Mouse (Mus musculus) heart, embryonic 13.5 days (tissue): Measurements from ENCODE around the gene Zbtb9. TPM values are rescaled to one million over a fixed set of nuclear protein-coding genes. Genes with fewer than 3 reads are reported as not detected.

Experiments used
- ATAC-seq: fragments of 200-750 bp; cut with Nextera tagmentation; 2 replicates; pipeline ENCODE4 v1.8.0; 2017; ENCODE audit warnings: moderate TSS enrichment; ENCODE audit not compliant: insufficient number of reproducible peaks, low FRiP score, low TSS enrichment; ENCODE audit errors: extremely low read depth
- H3K27ac ChIP-seq: fragments of 300-500 bp; sonication (generic); replicated peaks from 2 replicates; pipeline ENCODE4 v1.5.1; 2015; ENCODE audit warnings: moderate library complexity, mild to moderate bottlenecking, inconsistent platforms
- H3K27me3 ChIP-seq: fragments of 300-500 bp; sonication (generic); replicated peaks from 2 replicates; pipeline ENCODE4 v1.6.1; 2015; ENCODE audit warnings: mild to moderate bottlenecking, inconsistent platforms
- H3K36me3 ChIP-seq: fragments of 300-500 bp; sonication (generic); 2 replicates; pipeline ENCODE4 v1.6.1; 2015; ENCODE audit warnings: mild to moderate bottlenecking, inconsistent platforms
- H3K4me1 ChIP-seq: fragments of 300-500 bp; sonication (generic); 2 replicates; pipeline ENCODE4 v1.6.1; 2015; ENCODE audit warnings: inconsistent platforms
- H3K4me2 ChIP-seq: fragments of 300-500 bp; sonication (generic); 2 replicates; pipeline ENCODE4 v1.6.1; 2015; ENCODE audit warnings: inconsistent platforms, mild to moderate bottlenecking, moderate library complexity
- H3K4me3 ChIP-seq: fragments of 300-500 bp; sonication (generic); 2 replicates; pipeline ENCODE4 v1.5.1; 2015; ENCODE audit warnings: moderate library complexity, mild to moderate bottlenecking, inconsistent platforms
- H3K9ac ChIP-seq: fragments of 300-500 bp; sonication (generic); 2 replicates; pipeline ENCODE4 v1.6.1; 2015; ENCODE audit warnings: inconsistent platforms, mild to moderate bottlenecking, moderate library complexity
- H3K9me3 ChIP-seq: fragments of 300-500 bp; sonication (generic); 2 replicates; pipeline ENCODE4 v1.6.1; 2016; ENCODE audit warnings: inconsistent platforms
- WGBS: fragments of 180-500 bp; shearing (Covaris S2); methylation state at CpG from one replicate; pipeline ENCODE4 v1.1.7; 2015; ENCODE audit warnings: mixed read lengths; 5-methylcytosine and 5-hydroxymethylcytosine counted together
- polyA plus RNA-seq: library from polyadenylated mRNA; unstranded; fragments of >200 nt; fragmentation: Nextera tagmentation; extraction: Ambion mirVana; gene quantifications from 2 replicates; pipeline ENCODE4 v1.2.1, GENCODE M21; 2015

Gene Zbtb9
- polyA plus RNA-seq, 1 experiment from 2014 or later: 9.1 TPM

DNA sequence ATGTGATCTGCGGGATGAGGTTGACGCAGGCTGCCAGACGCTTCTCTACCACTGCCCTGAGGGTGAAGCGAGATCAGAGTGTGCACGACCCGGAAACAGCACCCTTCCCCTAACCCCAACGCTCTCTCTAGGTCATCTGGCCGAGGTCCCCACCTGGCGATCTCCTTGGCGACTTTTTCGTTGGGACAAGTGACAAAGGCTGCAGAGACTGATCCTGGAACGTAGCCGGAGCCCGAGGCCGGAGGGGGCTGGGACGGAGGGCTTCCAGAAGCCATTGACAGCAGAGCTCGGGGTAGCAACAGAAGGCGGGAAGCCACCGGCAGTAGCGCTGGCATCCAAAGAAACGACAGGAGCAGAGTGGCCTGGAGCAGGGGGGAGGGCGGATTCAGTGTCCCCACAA is 34.2 kb upstream of the Zbtb9 start:
- Histone ChIP-seq H3K4me3 (peak overlapping the region; percentile 73), H3K4me2 (peak overlapping the region; percentile 99), H3K9ac (peak overlapping the region; percentile 93), H3K27ac (peak overlapping the region; percentile 88), H3K4me1 (peaks cover 52% of the 10 kb centered on the region), H3K36me3 (peaks cover 37% of the 10 kb centered on the region), H3K27me3 (no peaks in the 10 kb centered on the region), H3K9me3 (no peaks in the 10 kb centered on the region)
- no peak for ATAC-seq
- WGBS: under 1% methylated on average over 22 of the region's 22 CpGs

DNA sequence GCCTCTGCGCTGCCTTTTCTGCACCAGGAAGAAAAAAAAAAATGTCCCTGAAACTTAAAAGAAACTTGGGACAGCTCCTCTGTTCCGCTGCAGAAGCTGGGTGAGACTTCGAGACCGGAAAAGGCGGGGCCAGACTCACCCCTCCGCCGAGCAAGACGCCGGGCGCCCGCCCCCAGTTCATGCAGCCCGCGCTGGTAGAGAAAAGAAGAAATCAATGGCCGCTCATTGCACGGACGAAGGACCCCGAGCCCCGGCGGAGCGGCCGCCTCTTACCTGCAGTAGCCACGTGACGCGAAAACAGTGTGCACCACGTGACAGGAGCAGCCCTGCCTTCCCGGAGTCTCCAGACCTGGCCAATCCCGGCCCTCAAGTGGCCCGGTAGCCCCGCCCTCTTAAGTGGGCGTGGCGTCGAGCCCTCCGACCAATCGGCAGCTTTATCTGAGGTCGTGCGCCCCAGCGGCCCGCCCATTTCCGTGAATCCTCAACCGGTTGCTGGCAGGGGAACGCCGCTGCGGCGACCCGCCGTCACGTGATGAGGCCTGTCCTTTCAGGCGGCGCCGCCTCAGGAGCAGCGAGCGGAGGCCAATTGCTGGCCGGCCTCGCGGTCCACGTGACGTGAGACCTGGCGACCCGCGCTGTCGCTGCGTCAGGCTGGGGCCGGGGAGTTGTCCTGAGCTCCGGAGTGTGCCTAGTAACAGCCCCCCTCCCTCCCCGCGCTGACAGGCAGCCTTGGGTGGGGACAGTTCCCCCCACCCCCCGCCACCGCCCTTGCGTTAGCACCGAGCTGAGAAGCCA is 33.6 kb upstream of the Zbtb9 start, which contains the start of gene Cuta:
Gene Cuta, minus strand, starts transcription at position 392 of the 795 bp plus-strand sequence.
- Histone ChIP-seq H3K4me2 (peak within 1 kb of the TSS; percentile 99), H3K9ac (peak within 1 kb of the TSS; percentile 93), H3K27me3 (no peaks in the 10 kb centered on the region), H3K4me3 (peak within 1 kb of the TSS; percentile 73), H3K4me1 (peaks cover 46% of the 10 kb centered on the region), H3K36me3 (peaks cover 33% of the 10 kb centered on the region), H3K9me3 (no peaks in the 10 kb centered on the region), H3K27ac (peak within 1 kb of the TSS; percentile 98)
- under 1% methylated on average over 70 of the region's 70 CpGs for WGBS
- peak; percentile 90 for ATAC-seq

DNA sequence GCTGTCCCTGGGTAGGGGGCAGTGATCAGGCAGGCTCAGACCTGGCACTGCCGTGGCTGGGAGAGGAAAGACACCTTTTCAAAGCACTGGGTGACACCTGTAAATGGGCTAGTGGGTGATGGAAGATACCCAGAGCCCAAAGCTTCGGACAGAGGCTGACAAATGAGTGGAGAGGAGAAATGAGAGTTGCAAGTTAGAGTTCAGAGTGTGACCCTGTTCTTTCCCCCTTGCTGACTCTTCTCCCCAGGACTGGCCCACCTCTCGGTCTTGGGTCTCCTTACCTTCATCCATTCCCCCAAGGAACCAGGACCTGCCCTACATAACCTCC is 33.0 kb upstream of the Zbtb9 start:
- Histone ChIP-seq H3K27ac (peak overlapping the region; percentile 98), H3K4me2 (peak overlapping the region; percentile 99), H3K4me1 (peaks cover 43% of the 10 kb centered on the region), H3K9ac (peak overlapping the region; percentile 88), H3K4me3 (peak overlapping the region; percentile 73), H3K36me3 (peaks cover 27% of the 10 kb centered on the region), H3K27me3 (0 out of 2 replicates have a peak, but pooled peaks cover under 1% of the 10 kb centered on the region), H3K9me3 (no peaks in the 10 kb centered on the region)
- 2% methylated on average over 3 of the region's 3 CpGs for WGBS
- ATAC-seq: no peak

DNA sequence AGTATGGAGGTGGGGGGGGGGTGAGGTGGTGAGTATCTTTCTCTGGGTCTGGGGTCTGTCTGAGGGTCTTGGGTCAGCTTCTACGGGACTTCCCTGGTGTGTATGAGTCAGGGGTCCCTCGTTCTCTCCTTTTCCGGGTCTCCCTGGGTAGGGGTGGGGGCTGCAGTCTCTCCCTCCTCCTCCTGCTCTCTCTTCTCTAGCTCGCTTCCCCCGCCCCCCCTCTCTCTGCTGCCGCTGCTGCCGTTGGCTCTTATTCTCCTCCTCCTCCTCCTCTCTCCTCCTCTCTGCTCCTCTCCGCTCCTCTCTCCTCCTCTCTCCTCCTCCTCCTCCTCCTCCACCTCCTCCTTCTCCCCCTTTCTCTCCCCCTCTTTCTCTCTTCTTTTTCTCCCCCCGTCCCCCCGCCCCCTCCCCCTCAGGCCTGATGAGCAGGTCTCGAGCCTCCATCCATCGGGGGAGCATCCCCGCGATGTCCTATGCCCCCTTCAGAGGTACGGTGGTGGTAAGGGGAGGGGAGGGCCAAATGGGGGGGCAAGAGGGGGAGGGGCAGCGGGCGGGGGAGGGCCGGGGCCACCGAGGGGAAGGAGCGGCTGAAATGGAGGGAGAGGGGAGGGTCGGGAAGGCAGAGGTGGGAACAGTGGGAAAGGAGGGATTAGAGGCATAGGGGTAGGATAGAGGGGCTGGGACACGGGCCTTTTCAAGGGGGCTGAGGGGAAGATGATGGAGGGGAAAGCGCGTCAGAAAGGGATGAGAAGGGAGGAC is 31.8 kb upstream of the Zbtb9 start, which contains the start of gene Syngap1:
Gene Syngap1, plus strand, starts transcription at position 223 of the 759 bp plus-strand sequence.
- peak within 1 kb of the TSS; percentile 99 for H3K4me2 ChIP-seq
- peak within 1 kb of the TSS; percentile 88 for H3K9ac ChIP-seq
- no peak for ATAC-seq
- no peaks in the 10 kb centered on the region for H3K9me3 ChIP-seq
- peaks cover 51% of the 10 kb centered on the region for H3K4me1 ChIP-seq
- H3K27ac ChIP-seq: peak within 1 kb of the TSS; percentile 98
- peaks cover 14% of the 10 kb centered on the region for H3K36me3 ChIP-seq
- peak within 1 kb of the TSS; percentile 73 for H3K4me3 ChIP-seq
- H3K27me3 ChIP-seq: 0 out of 2 replicates have a peak, but pooled peaks cover 3% of the 10 kb centered on the region
- 3% methylated on average over 19 of the region's 24 CpGs for WGBS

DNA sequence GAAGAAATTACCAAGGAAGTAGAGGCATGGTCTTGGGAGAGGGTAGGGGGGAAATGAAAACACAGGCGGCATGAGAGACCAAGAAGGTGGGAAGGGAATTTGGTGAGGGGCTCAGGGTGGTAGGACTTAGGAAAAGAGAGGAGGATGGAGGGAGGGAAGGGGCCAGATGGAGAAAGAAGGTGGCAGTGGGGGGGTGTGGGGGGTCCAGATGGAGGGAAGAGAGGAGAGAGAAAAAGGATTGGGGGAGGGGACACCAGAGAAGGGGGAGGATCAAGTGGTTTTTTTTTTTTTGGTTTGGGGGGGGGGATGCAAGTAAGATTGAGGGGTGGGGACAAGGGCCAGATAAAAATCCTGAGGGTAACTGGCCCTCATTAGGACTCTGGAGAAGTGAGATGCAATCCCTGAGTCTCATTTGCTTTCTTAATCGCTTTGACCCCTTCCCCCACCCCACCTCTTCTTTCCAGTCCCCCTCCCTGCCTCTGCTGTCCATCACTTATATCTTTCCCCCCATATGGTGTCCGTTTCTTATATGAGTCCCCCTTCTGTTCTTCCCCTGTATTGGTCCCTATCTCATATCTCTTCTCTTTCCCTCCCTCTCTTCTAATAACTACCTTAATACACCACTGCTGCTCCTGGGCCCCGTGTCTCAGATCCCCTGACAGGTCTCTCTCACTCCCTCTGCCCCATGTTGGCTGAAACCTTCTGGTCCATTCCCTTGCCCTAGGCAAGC is 31.0 kb upstream of the Zbtb9 start:
- no peak for ATAC-seq
- WGBS: 25% methylated on average over 4 of the region's 4 CpGs

DNA sequence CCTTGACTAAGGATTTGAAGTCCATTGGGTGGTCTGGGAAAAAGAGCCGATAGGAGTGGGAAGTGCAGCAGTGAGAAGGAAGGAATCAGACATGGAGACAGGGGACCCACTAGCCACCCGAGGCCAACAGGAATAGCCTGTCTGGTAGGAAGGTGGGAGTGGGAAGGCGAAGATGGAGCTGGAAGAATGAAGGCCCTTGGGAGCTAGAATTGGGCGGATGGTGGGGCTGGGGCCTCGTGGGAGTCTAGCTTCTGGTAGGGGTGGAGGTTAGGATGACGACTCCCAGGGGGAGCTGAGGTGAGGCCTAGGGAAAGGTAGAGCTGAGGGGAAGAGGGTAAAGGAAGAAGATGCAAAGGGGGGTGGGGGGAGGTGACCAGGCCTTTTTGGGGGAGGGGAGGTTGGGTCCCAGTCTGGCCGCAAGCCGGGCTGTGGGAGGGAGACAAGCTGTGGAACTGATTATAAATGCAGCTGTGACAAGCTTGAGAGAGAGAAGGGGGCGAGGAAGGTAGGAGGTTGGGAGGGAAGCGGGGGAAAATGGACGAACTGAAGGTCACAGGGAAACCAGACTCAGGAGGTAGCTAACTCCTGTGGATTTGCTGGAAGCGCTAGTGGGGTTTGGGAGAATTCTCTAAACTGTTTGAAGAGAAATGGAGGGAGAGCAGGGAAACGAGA is 27.0 kb upstream of the Zbtb9 start:
- H3K4me2 ChIP-seq: peak overlapping the region; percentile 72
- 28% methylated on average over 13 of the region's 13 CpGs for WGBS
- no peaks in the 10 kb centered on the region for H3K9me3 ChIP-seq
- no peak for ATAC-seq
- H3K36me3 ChIP-seq: no peaks in the 10 kb centered on the region
- H3K27me3 ChIP-seq: 0 out of 2 replicates have a peak, but pooled peaks cover 3% of the 10 kb centered on the region
- H3K9ac ChIP-seq: peak overlapping the region; percentile 84
- peak overlapping the region; percentile 51 for H3K4me3 ChIP-seq
- H3K27ac ChIP-seq: peak overlapping the region; percentile 82
- peaks cover 62% of the 10 kb centered on the region for H3K4me1 ChIP-seq

More for the DNA sequence above, 31.0 kb upstream of the Zbtb9 start:
- Histone ChIP-seq H3K4me2 (peak overlapping the region; percentile 99), H3K27ac (peak overlapping the region; percentile 98; the same call in 1 of the 2 replicates), H3K4me1 (peaks cover 58% of the 10 kb centered on the region), H3K9ac (peak overlapping the region; percentile 87), H3K36me3 (peaks cover 6% of the 10 kb centered on the region), H3K9me3 (no peaks in the 10 kb centered on the region), H3K27me3 (0 out of 2 replicates have a peak, but pooled peaks cover 3% of the 10 kb centered on the region), H3K4me3 (peak overlapping the region; percentile 56)

DNA sequence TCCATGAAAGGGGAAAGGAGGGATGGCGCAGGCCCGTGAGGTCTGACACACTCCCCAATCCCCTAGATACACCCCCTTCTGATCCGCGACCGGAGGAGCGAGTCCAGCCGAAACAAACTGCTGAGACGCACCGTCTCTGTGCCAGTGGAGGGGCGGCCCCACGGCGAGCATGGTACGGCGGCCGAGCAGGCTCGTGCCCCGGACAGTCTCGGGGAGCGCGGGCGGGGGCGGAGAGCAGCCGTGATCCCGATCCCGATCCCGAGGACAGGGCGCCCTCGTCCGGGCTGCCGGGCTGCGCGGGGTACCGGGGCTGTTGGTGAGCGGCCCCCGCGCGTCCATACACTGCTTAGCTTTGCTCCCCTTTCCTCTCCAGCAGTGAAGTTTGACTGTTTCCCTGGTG is 26.4 kb upstream of the Zbtb9 start:
- H3K4me1 ChIP-seq: peaks cover 64% of the 10 kb centered on the region
- no peaks in the 10 kb centered on the region for H3K9me3 ChIP-seq
- WGBS: 1% methylated on average over 36 of the region's 37 CpGs
- 0 out of 2 replicates have a peak, but pooled peaks cover 3% of the 10 kb centered on the region for H3K27me3 ChIP-seq
- peak overlapping the region; percentile 82 for H3K27ac ChIP-seq
- no peaks in the 10 kb centered on the region for H3K36me3 ChIP-seq
- H3K4me2 ChIP-seq: peak overlapping the region; percentile 72
- 0 out of 2 replicates have a peak, but pooled peaks have one; percentile 14 for ATAC-seq
- H3K4me3 ChIP-seq: peak overlapping the region; percentile 51
- peak overlapping the region; percentile 84 for H3K9ac ChIP-seq

DNA sequence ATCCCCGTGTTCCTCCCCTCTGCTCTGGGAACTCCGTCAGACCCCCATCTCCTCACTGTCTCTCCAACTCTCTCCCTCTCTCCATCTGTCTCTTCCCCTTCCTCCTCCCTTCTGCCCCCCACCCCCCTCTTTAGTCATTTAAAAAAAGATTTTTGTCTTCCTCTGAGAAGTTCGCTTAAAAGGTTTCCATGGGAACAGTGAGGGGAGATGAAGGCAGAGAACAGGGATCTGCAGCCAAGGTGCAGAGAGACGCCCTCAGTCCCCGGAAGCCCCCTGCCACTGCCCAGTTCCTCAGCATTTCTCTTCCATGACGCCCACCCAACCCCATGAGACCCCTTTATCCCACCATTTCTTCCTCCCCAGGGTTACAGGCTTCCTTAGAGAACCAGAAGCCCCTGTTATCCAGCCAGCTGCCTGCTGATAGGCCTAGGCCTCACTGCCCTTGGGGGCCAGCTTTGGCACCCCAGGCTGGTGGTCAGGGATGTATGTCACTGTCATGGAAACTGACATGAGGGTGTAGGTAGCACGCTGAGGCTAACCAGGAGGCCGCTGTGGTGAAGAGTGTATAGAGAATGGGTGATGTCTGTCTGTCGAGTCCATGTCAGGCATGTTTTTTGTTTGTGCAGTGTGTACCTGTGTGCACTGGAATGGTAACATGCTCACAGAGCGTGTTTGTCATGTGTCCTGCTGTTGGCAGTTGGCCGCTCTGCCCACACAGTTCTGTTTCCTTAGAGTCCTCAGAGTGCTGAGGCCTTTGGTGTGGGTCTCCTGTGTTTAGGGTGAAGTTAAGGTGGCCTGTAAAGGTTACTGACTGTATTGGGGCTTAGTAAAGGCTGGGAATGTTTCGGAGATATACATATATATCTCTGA is 25.5 kb upstream of the Zbtb9 start:
- peaks cover 64% of the 10 kb centered on the region for H3K4me1 ChIP-seq

DNA sequence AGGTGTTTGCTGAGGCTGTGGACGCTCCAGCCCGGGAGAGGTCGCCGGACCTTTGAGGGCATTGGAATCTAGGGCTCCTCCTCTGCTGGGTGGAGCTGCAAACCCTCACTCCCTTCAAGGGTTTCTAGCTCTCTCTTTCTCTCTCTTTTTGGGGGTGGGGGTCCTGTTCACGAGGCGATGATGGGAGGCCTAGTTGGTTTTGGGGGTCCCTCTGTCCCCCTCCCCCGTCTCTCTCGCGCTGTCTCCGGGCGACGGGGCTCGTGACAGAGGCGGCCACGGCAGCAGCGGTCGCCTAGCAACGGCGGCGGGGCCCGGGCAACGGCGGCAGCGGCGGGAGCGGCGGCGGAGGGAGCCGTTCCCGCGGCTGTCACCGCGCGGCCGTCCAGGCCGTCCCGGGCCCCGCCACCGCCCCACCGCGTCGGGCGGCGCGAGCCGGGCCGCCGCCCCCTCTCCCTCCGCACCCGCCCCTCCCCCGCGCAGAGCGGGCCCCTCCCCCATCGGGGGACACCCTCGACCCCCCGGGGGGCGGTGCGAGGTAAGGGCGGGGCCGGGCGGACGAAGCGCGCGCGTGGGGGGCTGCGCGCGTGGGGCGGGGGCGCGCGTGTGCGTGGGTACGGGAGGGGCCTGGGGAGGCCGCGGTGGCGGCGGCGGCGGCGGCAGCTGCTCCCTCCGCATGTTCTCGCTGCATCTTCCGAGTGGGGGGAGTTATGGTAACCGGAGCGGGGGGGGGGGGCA is 24.5 kb upstream of the Zbtb9 start:
- Histone ChIP-seq H3K36me3 (no peaks in the 10 kb centered on the region), H3K4me3 (peak overlapping the region; percentile 79), H3K27me3 (peaks cover 3% of the 10 kb centered on the region; the same call in 1 of the 2 replicates), H3K4me1 (peaks cover 73% of the 10 kb centered on the region), H3K9me3 (no peaks in the 10 kb centered on the region), H3K9ac (peak overlapping the region; percentile 94), H3K27ac (peak overlapping the region; percentile 74), H3K4me2 (peak overlapping the region; percentile 96)
- under 1% methylated on average over 55 of the region's 87 CpGs for WGBS
- ATAC-seq: no peak

More for the DNA sequence above, 25.5 kb upstream of the Zbtb9 start:
- ATAC-seq: no peak
- H3K36me3 ChIP-seq: no peaks in the 10 kb centered on the region
- WGBS: 63% methylated on average over 12 of the region's 12 CpGs
- H3K27ac ChIP-seq: peak overlapping the region; percentile 82
- H3K9me3 ChIP-seq: no peaks in the 10 kb centered on the region
- H3K4me3 ChIP-seq: peak overlapping the region; percentile 51
- H3K9ac ChIP-seq: peak overlapping the region; percentile 84
- H3K4me2 ChIP-seq: peak overlapping the region; percentile 72
- H3K27me3 ChIP-seq: 0 out of 2 replicates have a peak, but pooled peaks cover 3% of the 10 kb centered on the region
